Mouse (Mus musculus) erythroblast, embryonic 14.5 days (primary cell): ENCODE results near the gene Olfr309. TPM values are rescaled to one million over a fixed set of nuclear protein-coding genes. Genes with fewer than 3 reads are reported as not detected.
"Not testable (repeated sequence)": the region's sequence is repeated elsewhere in the genome, so short reads cannot be mapped to it uniquely, and the experiment has no call there.

Experiments used
- H3K27me3 ChIP-seq: 2 replicates; pipeline ENCODE4 v1.6.1; 2012; ENCODE audit warnings: inconsistent platforms; ENCODE audit not compliant: control insufficient read depth
- H3K36me3 ChIP-seq: 2 replicates; pipeline ENCODE4 v1.6.1; 2012; ENCODE audit warnings: mild to moderate bottlenecking, inconsistent platforms; ENCODE audit not compliant: control insufficient read depth
- H3K4me1 ChIP-seq: 2 replicates; pipeline ENCODE4 v1.6.1; 2012; ENCODE audit warnings: inconsistent platforms; ENCODE audit not compliant: control insufficient read depth
- H3K4me3 ChIP-seq: replicated peaks from 2 replicates; pipeline ENCODE3; 2012; ENCODE audit warnings: moderate library complexity, mild to moderate bottlenecking, inconsistent platforms
- H3K9me3 ChIP-seq: 2 replicates; pipeline ENCODE4 v1.6.1; 2012; ENCODE audit warnings: low read length, inconsistent platforms, mixed read lengths; ENCODE audit not compliant: control insufficient read depth
- GATA1 ChIP-seq: IDR thresholded peaks from 2 replicates; pipeline ENCODE4 v1.6.1; 2012; ENCODE audit warnings: low read length, inconsistent platforms, mixed read lengths
- TAL1 ChIP-seq: IDR thresholded peaks from 3 replicates; pipeline ENCODE4 v1.6.1; 2012; ENCODE audit warnings: low read length, inconsistent platforms, mixed read lengths
- polyA plus RNA-seq: library from polyadenylated mRNA; stranded (reverse); fragments of >175 nt; gene quantifications from 2 replicates; pipeline ENCODE4 v1.2.3, GENCODE M21; 2012

The Olfr309 gene
- not detected in 2 replicates for polyA plus RNA-seq

DNA sequence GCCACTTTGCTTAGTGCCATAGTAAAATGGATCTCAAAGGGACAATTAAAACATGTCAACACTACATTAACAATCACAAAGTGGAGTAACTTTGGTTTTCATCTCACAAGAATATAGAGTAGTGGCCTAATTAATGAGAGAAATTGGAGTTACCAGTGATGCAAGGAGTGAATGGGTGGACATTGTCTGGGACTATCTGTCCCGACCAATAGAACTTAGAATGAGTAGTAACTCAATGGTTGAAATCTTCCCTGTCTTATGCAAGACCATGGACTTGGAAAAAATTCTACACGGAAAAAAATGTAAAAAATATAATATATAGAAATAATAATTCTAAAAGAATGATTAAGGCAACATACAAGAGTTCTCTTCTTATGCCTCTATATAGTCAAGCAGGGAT lies at the start of gene Olfr309:
TSS of gene Olfr309 (minus strand) at position 101 of the 400 bp plus-strand sequence.
- Histone ChIP-seq H3K4me3 (no peak within 1 kb of the TSS), H3K9me3 (no peaks in the 10 kb centered on the region; the same call in 1 of the 2 replicates), H3K36me3 (no peaks in the 10 kb centered on the region), H3K27me3 (no peaks in the 10 kb centered on the region), H3K4me1 (no peaks in the 10 kb centered on the region)
- TF ChIP-seq GATA1 (no peak), TAL1 (no peak)

DNA sequence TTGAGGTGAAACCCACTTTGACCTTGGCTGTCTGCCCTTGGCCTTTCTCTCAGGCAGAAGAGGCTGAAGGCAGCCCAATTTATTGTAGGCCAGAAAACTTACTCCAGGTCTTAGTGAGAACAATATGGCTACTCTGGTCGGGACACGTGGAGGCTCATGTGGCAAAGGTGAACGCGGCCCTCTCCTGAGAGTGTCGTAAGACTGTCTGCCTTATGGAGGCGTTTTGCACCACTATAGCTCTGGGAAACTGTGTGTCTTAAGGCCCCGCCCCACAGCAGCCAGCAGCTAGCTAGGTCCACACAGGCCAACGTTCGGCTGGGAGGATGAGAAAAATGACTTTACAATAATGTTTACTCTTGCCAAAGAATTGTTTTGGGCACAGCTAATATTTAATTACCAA lies 32.8 kb upstream of the Olfr309 start:
- not testable (repeated sequence) for H3K9me3 ChIP-seq, H3K4me3 ChIP-seq, H3K4me1 ChIP-seq, H3K36me3 ChIP-seq, H3K27me3 ChIP-seq

DNA sequence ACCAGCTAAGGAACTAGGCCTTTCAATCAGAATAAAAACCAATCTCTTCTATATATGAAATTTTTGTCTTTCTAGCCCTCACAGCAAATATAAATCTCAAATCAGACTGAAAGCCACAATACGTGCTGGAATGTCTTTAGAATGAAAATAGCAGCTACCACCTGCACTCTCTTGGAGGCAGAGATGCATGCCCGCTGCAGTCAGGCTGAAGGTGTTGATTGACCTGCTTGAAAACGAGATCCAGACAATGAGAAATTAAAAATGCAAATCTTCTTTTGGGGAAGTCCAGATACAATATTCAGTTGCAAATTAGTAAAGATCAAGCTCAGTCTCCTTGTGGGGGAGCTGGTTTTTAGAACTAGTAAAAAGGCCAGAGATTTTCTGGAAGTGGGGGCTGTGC lies 30.7 kb upstream of the Olfr309 start:
- Histone ChIP-seq H3K9me3 (peaks cover 8% of the 10 kb centered on the region; the same call in 1 of the 2 replicates), H3K36me3 (no peaks in the 10 kb centered on the region), H3K4me3 (no peak overlapping the region), H3K27me3 (no peaks in the 10 kb centered on the region), H3K4me1 (no peaks in the 10 kb centered on the region)
- no peak for TF ChIP-seq TAL1
- TF ChIP-seq GATA1: no peak

DNA sequence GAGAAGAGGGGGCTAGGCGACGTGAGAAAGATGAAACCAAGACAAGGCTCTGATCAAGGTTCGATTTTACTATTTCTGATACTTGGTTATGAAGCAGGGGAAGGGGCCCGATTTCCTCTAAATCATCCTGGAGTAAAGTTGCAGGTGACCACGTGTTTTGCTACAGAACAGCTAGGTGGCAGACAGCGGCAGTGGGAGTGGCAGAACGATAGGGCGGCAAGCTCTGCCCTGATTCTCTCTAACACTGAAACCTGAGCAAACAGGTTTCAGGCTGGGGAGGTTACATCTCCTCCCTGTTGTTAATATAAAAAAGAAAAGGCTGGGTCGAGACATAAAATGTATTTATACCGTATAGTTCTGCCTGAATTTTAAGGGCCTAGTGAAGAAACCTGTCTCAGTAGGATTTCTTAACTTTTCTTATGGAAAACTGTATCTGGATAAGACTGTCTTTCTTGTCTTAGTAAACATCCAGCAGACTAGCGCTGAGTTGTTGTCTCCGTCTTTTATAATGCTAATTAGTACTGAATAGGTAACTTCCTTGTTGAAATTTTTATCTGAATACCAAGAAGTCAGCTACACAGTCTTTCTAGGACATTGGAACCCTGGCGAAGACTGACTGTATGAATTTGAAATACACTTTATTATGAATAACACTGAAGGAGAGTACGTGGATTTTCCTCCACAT lies 29.5 kb upstream of the Olfr309 start:
- TF ChIP-seq TAL1: no peak
- no peak for TF ChIP-seq GATA1

DNA sequence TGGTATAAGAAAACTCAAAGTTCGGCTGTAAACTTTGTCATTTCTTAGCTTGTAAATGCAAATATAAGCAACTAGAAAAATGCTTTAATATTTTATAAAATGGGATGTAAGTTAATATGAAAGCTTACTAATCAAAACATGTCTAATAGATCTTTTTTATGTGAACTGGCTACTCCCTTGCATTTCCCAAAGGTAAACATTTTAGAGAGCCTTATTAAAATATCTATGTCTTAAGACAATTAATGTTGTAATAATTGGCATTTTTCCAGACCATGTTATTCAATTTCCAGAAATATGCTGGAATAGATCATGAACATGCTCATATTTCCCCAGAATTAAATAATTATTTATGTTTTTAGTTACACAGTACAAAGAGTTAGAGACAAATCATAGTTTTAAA lies 24.0 kb upstream of the Olfr309 start, which contains the start of gene Olfr307:
TSS of gene Olfr307 (minus strand) at position 101 of the 400 bp plus-strand sequence.
- no peaks in the 10 kb centered on the region for H3K36me3 ChIP-seq
- no peak within 1 kb of the TSS for H3K4me3 ChIP-seq
- H3K27me3 ChIP-seq: no peaks in the 10 kb centered on the region
- no peaks in the 10 kb centered on the region for H3K4me1 ChIP-seq
- no peaks in the 10 kb centered on the region; the same call in 1 of the 2 replicates for H3K9me3 ChIP-seq
- TF ChIP-seq TAL1 (no peak), GATA1 (no peak)

More for the DNA sequence above, 29.5 kb upstream of the Olfr309 start:
- Histone ChIP-seq H3K27me3 (no peaks in the 10 kb centered on the region), H3K36me3 (no peaks in the 10 kb centered on the region), H3K4me3 (no peak overlapping the region), H3K9me3 (peaks cover 3% of the 10 kb centered on the region; the same call in 1 of the 2 replicates), H3K4me1 (no peaks in the 10 kb centered on the region)

DNA sequence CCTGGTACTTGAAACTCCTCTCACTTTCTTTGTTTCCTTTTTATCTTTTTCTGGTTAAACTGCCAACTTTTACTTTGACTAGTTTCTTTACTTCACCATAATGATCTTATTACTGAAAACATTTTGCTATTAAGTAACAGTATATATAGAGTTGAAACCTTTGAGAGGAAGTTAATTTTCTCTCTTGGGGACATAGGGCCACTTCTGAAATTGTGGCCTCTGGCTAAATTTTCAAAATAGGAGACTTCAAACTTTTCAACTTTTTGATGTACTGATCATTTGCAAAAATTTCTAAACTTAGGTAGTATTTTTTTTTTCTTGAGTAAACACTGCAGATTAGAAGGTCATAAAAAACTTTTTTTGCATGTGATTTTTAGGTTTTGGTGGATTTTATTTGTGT lies 12.0 kb upstream of the Olfr309 start, which contains the start of gene Olfr308:
TSS of gene Olfr308 (minus strand) at position 101 of the 400 bp plus-strand sequence.
- no peaks in the 10 kb centered on the region for H3K36me3 ChIP-seq
- no peak within 1 kb of the TSS for H3K4me3 ChIP-seq
- H3K4me1 ChIP-seq: no peaks in the 10 kb centered on the region
- TF ChIP-seq TAL1: no peak
- no peak for TF ChIP-seq GATA1
- no peaks in the 10 kb centered on the region for H3K27me3 ChIP-seq
- H3K9me3 ChIP-seq: no peaks in the 10 kb centered on the region; the same call in 1 of the 2 replicates

DNA sequence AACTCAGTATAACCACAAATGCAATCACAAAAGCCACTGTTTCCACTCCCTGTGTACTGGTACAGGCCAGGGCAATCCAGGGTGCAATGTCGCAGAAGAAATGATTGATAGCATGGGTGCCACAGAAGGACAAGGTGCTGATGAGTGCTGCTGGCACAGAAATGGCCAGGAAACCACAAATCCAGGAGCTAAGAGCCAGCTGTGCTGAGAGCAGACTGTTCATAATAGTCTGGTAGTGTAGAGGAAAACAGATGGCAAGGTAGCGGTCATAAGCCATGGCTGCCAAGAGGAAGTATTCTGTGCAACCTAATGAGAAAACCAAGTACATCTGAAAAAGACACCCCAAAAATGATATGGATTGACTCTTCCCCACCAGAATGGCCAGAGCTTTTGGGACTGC lies 7.8 kb upstream of the Olfr309 start:
- Histone ChIP-seq H3K9me3 (no peaks in the 10 kb centered on the region; the same call in 1 of the 2 replicates), H3K4me1 (no peaks in the 10 kb centered on the region), H3K4me3 (no peak overlapping the region), H3K36me3 (no peaks in the 10 kb centered on the region), H3K27me3 (no peaks in the 10 kb centered on the region)
- TF ChIP-seq GATA1 (no peak), TAL1 (no peak)

DNA sequence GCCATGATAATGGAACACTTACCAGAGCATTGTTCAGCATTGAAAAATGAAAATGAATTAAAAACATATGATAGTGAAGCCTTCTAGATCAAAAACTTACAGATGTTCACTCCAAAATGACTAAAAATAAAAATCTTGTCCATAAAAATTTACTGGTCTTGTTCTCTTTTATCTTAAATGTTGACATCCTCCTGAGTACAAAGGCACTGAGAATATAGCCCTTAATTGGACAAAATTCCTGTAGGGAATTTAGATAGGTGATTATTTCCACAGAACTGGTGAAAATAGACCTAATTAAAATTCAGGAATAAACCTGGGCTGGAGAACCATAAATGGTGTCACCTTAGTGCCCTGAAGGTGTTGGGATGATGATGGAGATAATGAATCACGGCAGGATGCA lies 36.4 kb downstream of the Olfr309 start, which contains the start of gene Olfr310:
TSS of gene Olfr310 (minus strand) at position 101 of the 400 bp plus-strand sequence.
- H3K4me3 ChIP-seq: no peak within 1 kb of the TSS
- no peaks in the 10 kb centered on the region for H3K9me3 ChIP-seq
- no peaks in the 10 kb centered on the region for H3K4me1 ChIP-seq
- H3K27me3 ChIP-seq: no peaks in the 10 kb centered on the region
- TF ChIP-seq GATA1 (no peak), TAL1 (no peak)
- H3K36me3 ChIP-seq: no peaks in the 10 kb centered on the region

Other genes starting within 250 kb of the Olfr309 start
- not detected in 2 replicates for gene Vmn2r75, start 141.9 kb downstream of the Olfr309 start, polyA plus RNA-seq
- gene Vmn2r76, start 67.4 kb downstream of the Olfr309 start, polyA plus RNA-seq: 0.01 TPM in 1 of 2 replicates, not detected in the other
- not detected in 2 replicates for gene Olfr310, start 36.5 kb downstream of the Olfr309 start, polyA plus RNA-seq
- not detected in 2 replicates for gene Olfr308, start 11.9 kb upstream of the Olfr309 start, polyA plus RNA-seq
- 0.08 TPM in 1 of 2 replicates, not detected in the other for gene Olfr307, start 23.9 kb upstream of the Olfr309 start, polyA plus RNA-seq
- not detected in 2 replicates for gene Olfr305, start 53.2 kb upstream of the Olfr309 start, polyA plus RNA-seq
- gene Olfr304, start 73.0 kb upstream of the Olfr309 start, polyA plus RNA-seq: not detected in 2 replicates
- 0.01 TPM in 1 of 2 replicates, not detected in the other for gene Olfr303, start 84.1 kb upstream of the Olfr309 start, polyA plus RNA-seq
- not detected in 2 replicates for gene Olfr301, start 90.1 kb upstream of the Olfr309 start, polyA plus RNA-seq
- gene Olfr299, start 146.2 kb upstream of the Olfr309 start, polyA plus RNA-seq: not detected in 2 replicates
- not detected in 2 replicates for gene Olfr298, start 178.8 kb upstream of the Olfr309 start, polyA plus RNA-seq
- gene Olfr297, start 206.3 kb upstream of the Olfr309 start, polyA plus RNA-seq: not detected in 2 replicates